Comparison of ENCODE assay signal across 22 mouse cellular contexts in the genomic region with DNA sequence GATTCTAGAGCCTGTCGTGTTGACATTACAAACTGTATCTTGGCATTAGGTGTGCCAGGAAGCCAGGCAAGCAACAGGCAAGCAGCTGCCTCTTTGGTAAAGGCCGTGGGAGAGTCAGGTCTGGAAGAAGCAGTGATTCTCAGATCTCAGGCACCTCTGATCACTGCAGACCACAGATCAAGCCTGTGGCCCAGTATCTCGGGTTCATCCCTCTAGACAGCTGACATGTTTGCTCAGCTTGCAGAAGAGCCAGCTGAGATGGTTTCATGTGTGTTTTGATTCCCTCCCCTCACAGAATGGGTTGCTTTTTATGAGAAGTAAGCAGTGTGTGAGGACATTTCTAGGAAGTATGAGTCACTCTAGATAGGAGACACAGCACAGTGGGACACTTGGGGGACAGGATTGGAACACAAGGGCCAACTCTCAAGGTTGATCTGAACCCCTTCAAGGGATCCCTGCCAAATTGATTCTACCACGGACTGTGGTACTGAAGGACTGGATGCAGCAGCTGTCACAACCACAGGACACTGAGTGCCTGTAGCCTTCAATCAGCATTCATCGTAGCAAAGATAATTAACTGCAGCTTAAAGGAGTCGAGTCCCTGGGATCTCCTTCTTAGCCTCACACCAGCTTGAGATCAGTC. TPM values are rescaled to one million over a fixed set of nuclear protein-coding genes. Genes with fewer than 3 reads are reported as not detected.
DNase-seq lines count a peak whose midpoint lies in the region; ATAC-seq and TF ChIP-seq lines count a peak whose summit lies in the region.
"Had no signal": no experiment of that assay in that cellular context is flagged by ENCODE, and none has a peak within 500 bp of the region (broad histone marks: within the 10 kb centered on the region; RNA-seq: fewer than 3 reads in every experiment).

No protein-coding gene starts in this region.

- no peak for ATAC-seq in intestine, embryonic 14.5 days (replicated peaks; ENCODE audit: low FRiP score, low TSS enrichment, low read depth)
- ATAC-seq in intestine, embryonic 15.5 days, result no peak
- ATAC-seq: CD4-positive, CD25-positive, alpha-beta regulatory T cell, adult 4 months had no signal

- DNase-seq in heart, adult 11 months, result peak; percentile 90
- DNase-seq in heart, postnatal 14 days, result no peak
- DNase-seq in intestine, embryonic 14.5 days (ENCODE audit: low spot score), result peak; percentile 47
- DNase-seq in layer of hippocampus, adult 9-11 months, result no peak
- DNase-seq: adrenal gland, postnatal 14 days; cerebellum, adult 18-20 months; gastrocnemius, postnatal 10 days; kidney, adult 9 months; kidney, postnatal 4 days; lung, postnatal 36 days; right cerebral cortex, postnatal 4 days had no signal

- no peak overlapping the region for H3K4me2 ChIP-seq in intestine, embryonic 14.5 days (ENCODE audit: low read length)
- H3K4me2 ChIP-seq in intestine, embryonic 15.5 days (replicated peaks), result no peak overlapping the region
- H3K4me2 ChIP-seq in myocyte (ENCODE audit: low read depth), result peak overlapping the region; percentile 44
- H3K4me2 ChIP-seq: embryonic facial prominence, embryonic 12.5 days; heart, embryonic 11.5 days; hindbrain, embryonic 13.5 days; limb, embryonic 15.5 days; neural tube, embryonic 15.5 days had no signal

- intact Hi-C loops in heart, postnatal 14 days (cut with DNase I), result loop anchor here (5.0 kb wide), 1 partner anchor 72 kb away; a partner anchor contains a TSS

- no peak overlapping the region for H3K4me3 ChIP-seq in intestine, embryonic 14.5 days (ENCODE audit: low read depth, low read length)
- H3K4me3 ChIP-seq in intestine, embryonic 15.5 days (replicated peaks), result no peak overlapping the region
- H3K4me3 ChIP-seq in ES-Bruce4 (ENCODE audit: low read depth, low read length), result no peak overlapping the region
- H3K4me3 ChIP-seq in myocyte, result no peak overlapping the region
- H3K4me3 ChIP-seq: embryonic facial prominence, embryonic 12.5 days; hindbrain, embryonic 13.5 days; limb, embryonic 15.5 days; midbrain, embryonic 10.5 days; neural tube, embryonic 15.5 days had no signal

- H3K79me2 ChIP-seq in myocyte (ENCODE audit: control insufficient read depth, insufficient read depth), result no peaks in the 10 kb centered on the region

- H3K27ac ChIP-seq in intestine, embryonic 14.5 days (ENCODE audit: low read depth), result no peak overlapping the region
- H3K27ac ChIP-seq in intestine, embryonic 15.5 days, result no peak overlapping the region
- H3K27ac ChIP-seq in ES-Bruce4 (ENCODE audit: insufficient read depth, low read length), result peak overlapping the region; percentile 67; the same call in 1 of the 2 replicates
- H3K27ac ChIP-seq: embryonic facial prominence, embryonic 12.5 days; hindbrain, embryonic 13.5 days; limb, embryonic 15.5 days; midbrain, embryonic 10.5 days; neural tube, embryonic 15.5 days had no signal

- no peak overlapping the region for H3K9ac ChIP-seq in intestine, embryonic 14.5 days (ENCODE audit: low read length)
- H3K9ac ChIP-seq in intestine, embryonic 15.5 days, result no peak overlapping the region
- H3K9ac ChIP-seq in ES-Bruce4 (ENCODE audit: low read depth, poor library complexity, severe bottlenecking), result no peak overlapping the region
- H3K9ac ChIP-seq: embryonic facial prominence, embryonic 12.5 days; hindbrain, embryonic 13.5 days; limb, embryonic 15.5 days; neural tube, embryonic 15.5 days had no signal

- no peak for TF ChIP-seq EP300 in ES-Bruce4 (IDR thresholded peaks at IDR 0.05; ENCODE audit: insufficient read depth, low read depth, low read length)

- no peak for TF ChIP-seq CTCF in ES-Bruce4 (IDR thresholded peaks at IDR 0.05; ENCODE audit: low read depth, low read length)

- peaks cover 12% of the 10 kb centered on the region; the same call in 1 of the 2 replicates for H3K4me1 ChIP-seq in intestine, embryonic 14.5 days (replicated peaks; ENCODE audit: control insufficient read depth, insufficient read depth, low read length)
- peaks cover 14% of the 10 kb centered on the region for H3K4me1 ChIP-seq in intestine, embryonic 15.5 days (replicated peaks)
- peaks cover 2% of the 10 kb centered on the region for H3K4me1 ChIP-seq in ES-Bruce4 (ENCODE audit: control insufficient read depth, insufficient read depth, low read length)
- H3K4me1 ChIP-seq: hindbrain, embryonic 13.5 days had no signal

- TF ChIP-seq POLR2A in ES-Bruce4 (IDR thresholded peaks at IDR 0.05; ENCODE audit: insufficient read depth, low read length) (no peak), myocyte (IDR thresholded peaks at IDR 0.05; ENCODE audit: insufficient read length, low read depth) (no peak)

- no peaks in the 10 kb centered on the region for H3K36me3 ChIP-seq in intestine, embryonic 14.5 days (ENCODE audit: control insufficient read depth, insufficient read depth, low read length)
- no peaks in the 10 kb centered on the region for H3K36me3 ChIP-seq in intestine, embryonic 15.5 days
- H3K36me3 ChIP-seq in ES-Bruce4 (ENCODE audit: control insufficient read depth, insufficient read depth, low read length, poor library complexity, severe bottlenecking), result no peaks in the 10 kb centered on the region
- no peaks in the 10 kb centered on the region for H3K36me3 ChIP-seq in myocyte (ENCODE audit: control insufficient read depth, insufficient read depth)
- H3K36me3 ChIP-seq: embryonic facial prominence, embryonic 12.5 days; hindbrain, embryonic 13.5 days; limb, embryonic 15.5 days; midbrain, embryonic 10.5 days; neural tube, embryonic 15.5 days had no signal

- WGBS in intestine, embryonic 14.5 days, result 69% methylated on average over 6 of the region's 6 CpGs
- WGBS in intestine, embryonic 15.5 days, result 76% methylated on average over 6 of the region's 6 CpGs

- no peak overlapping the region for H3ac ChIP-seq in myocyte (ENCODE audit: control insufficient read depth, insufficient read length)

- H3K9me3 ChIP-seq in intestine, embryonic 14.5 days (ENCODE audit: control insufficient read depth, low read length), result no peaks in the 10 kb centered on the region
- H3K9me3 ChIP-seq in intestine, embryonic 15.5 days, result no peaks in the 10 kb centered on the region
- no peaks in the 10 kb centered on the region for H3K9me3 ChIP-seq in ES-Bruce4 (replicated peaks; ENCODE audit: control insufficient read depth, insufficient read depth, low read length, poor library complexity, severe bottlenecking)
- H3K9me3 ChIP-seq: embryonic facial prominence, embryonic 12.5 days; hindbrain, embryonic 13.5 days; limb, embryonic 15.5 days; midbrain, embryonic 10.5 days; neural tube, embryonic 15.5 days had no signal

- H3K27me3 ChIP-seq in intestine, embryonic 14.5 days (replicated peaks; ENCODE audit: control insufficient read depth, insufficient read depth, low read length), result no peaks in the 10 kb centered on the region
- H3K27me3 ChIP-seq in intestine, embryonic 15.5 days (replicated peaks), result no peaks in the 10 kb centered on the region
- H3K27me3 ChIP-seq in ES-Bruce4 (ENCODE audit: control insufficient read depth, insufficient read depth, low read length, poor library complexity, severe bottlenecking) (no peaks in the 10 kb centered on the region), myocyte (ENCODE audit: control insufficient read depth, insufficient read depth, insufficient read length) (no peaks in the 10 kb centered on the region)
- H3K27me3 ChIP-seq: embryonic facial prominence, embryonic 12.5 days; hindbrain, embryonic 13.5 days; limb, embryonic 15.5 days; neural tube, embryonic 15.5 days had no signal

TF ChIP-seq in myocyte, 11 proteins besides CTCF, POLR2A, EP300 and RAD21:
- TF ChIP-seq POLR2AphosphoS2 (IDR thresholded peaks at IDR 0.05; ENCODE audit: insufficient read length, low read depth), result no peak
- peak; percentile 8 to 86 (median 71) for TF ChIP-seq MYOG (IDR thresholded peaks at IDR 0.05; ENCODE audit: control insufficient read depth in 1 of 3, insufficient read depth in 1 of 3, insufficient read length in 2 of 3, low read depth in 2 of 3)
- peak; percentile 39 for TF ChIP-seq TCF3 (IDR thresholded peaks at IDR 0.05; ENCODE audit: insufficient read length, low read depth)
- TF ChIP-seq TCF12 (IDR thresholded peaks at IDR 0.05; ENCODE audit: insufficient read depth, poor library complexity, severe bottlenecking), result peak; percentile 37
- TF ChIP-seq MYOD1 (IDR thresholded peaks at IDR 0.05; ENCODE audit: control insufficient read depth in 1 of 3, insufficient read length in 2 of 3, low read depth in 2 of 3), result peak; percentile 24 to 75 (median 72)

RNA-seq across cellular contexts. Expression of a gene that starts 24.7 kb away (rescaled TPM):
- total RNA-seq in heart, postnatal 14 days (2021), result not detected
- polyA plus RNA-seq in intestine, embryonic 14.5 days (2014; fragmentation: Nextera tagmentation; extraction: Ambion mirVana), result 3.3 and 3.9 TPM in 2 replicates
- polyA plus RNA-seq in intestine, embryonic 15.5 days (2015; fragmentation: Nextera tagmentation; extraction: Ambion mirVana), result 5.8 and 6.1 TPM in 2 replicates
- polyA plus RNA-seq in ES-Bruce4 (2011; ENCODE audit: insufficient read depth, insufficient read length, low read depth, missing spikeins) (5.3 and 6.5 TPM in 2 replicates), myocyte (2012; fragmentation: generic; extraction: Trizol) (not detected)
- total RNA-seq: common myeloid progenitor, adult 5-6 weeks had no signal
- polyA plus RNA-seq: CD4-positive, CD25-positive, alpha-beta regulatory T cell, adult 4 months; hindbrain, embryonic 13.5 days; neural tube, embryonic 15.5 days had no signal

Comparison
In these comparisons a context has a peak if more than half of its experiments do, and no peak if none do; other contexts are left out.
1. DNase-seq: peak in heart, adult 11 months (single experiment) and intestine, embryonic 14.5 days (single experiment); none in heart, postnatal 14 days (0 of 2) and layer of hippocampus, adult 9-11 months (single experiment).